Mouse (Mus musculus): Measurements from ENCODE around the gene Pigc. TPM values are rescaled to one million over a fixed set of nuclear protein-coding genes. Genes with fewer than 3 reads are reported as not detected.

The Pigc gene
- total RNA-seq, 1 experiment: 6.4 TPM

- DNase-seq (ENCODE audit: low read depth, low spot score): no peak
- no peaks in the 10 kb centered on the region for H3K9me3 ChIP-seq (ENCODE audit: control insufficient read depth, insufficient read depth, low read depth, low read length)
- H3K4me3 ChIP-seq (ENCODE audit: insufficient read depth in 1 of 2, low read depth in 1 of 2, low read length in 2 of 2, poor library complexity in 1 of 2, severe bottlenecking in 1 of 2): no peak overlapping the region
- no peak overlapping the region for H3K9ac ChIP-seq (ENCODE audit: insufficient read depth, low read depth, low read length, poor library complexity, severe bottlenecking)
- in situ Hi-C loops (cut with MboI; ENCODE audit: low sequenced_read_pairs in 2 of 2, unreplicated experiment in 2 of 2): no loop called here
- no peak overlapping the region for H3K27ac ChIP-seq (ENCODE audit: insufficient read depth, low read depth, low read length, poor library complexity, severe bottlenecking)
- 0 out of 4 replicates have a peak, but pooled peaks cover 0 to 3% of the 10 kb centered on the region in 2 experiments for H3K4me1 ChIP-seq (ENCODE audit: control insufficient read depth in 2 of 2, insufficient read depth in 2 of 2, low read length in 2 of 2, poor library complexity in 1 of 2)
- H3K36me3 ChIP-seq (ENCODE audit: control insufficient read depth, insufficient read depth, low read length, poor library complexity, severe bottlenecking): no peaks in the 10 kb centered on the region
- TF ChIP-seq CHD2 (IDR thresholded peaks at IDR 0.05; ENCODE audit: low read depth, low read length) (no peak), ZC3H11A (IDR thresholded peaks at IDR 0.05; ENCODE audit: borderline replicate concordance, low read depth, low read length) (no peak), MAFK (IDR thresholded peaks at IDR 0.05; ENCODE audit: insufficient read depth, low read depth, low read length) (no peak), ZNF384 (IDR thresholded peaks at IDR 0.05; ENCODE audit: low read depth, low read length) (no peak), HCFC1 (IDR thresholded peaks at IDR 0.05; ENCODE audit: borderline replicate concordance, insufficient read depth, low read length) (no peak)
These were observed 1.9 kb downstream of the Pigc start for GRCm38 (mm10) chr1:161970874-161971273.

DNA sequence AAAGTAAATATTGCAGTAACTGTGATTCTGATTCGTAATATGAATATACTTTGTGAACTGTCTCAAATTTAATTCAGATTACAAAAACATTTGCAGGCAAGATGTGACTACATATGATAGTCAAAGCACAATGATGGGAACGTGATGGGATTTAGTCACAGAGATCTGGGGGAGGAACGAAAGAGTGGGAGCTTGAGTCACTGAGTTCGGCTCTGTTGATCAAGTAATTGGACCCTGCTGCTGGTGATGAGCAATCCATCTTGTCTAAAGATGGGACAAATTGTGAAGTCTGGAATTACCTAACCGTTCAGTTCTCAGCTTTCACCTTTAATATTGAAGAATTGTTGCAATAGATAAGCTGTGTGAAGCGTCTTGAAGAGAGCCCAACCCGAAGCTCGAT lies 3.2 kb downstream of the Pigc start:
- in situ Hi-C loops (cut with MboI; ENCODE audit: low sequenced_read_pairs in 2 of 2, unreplicated experiment in 2 of 2): no loop called here
- no peak for DNase-seq (ENCODE audit: low read depth, low spot score)
- Histone ChIP-seq H3K27ac (ENCODE audit: insufficient read depth, low read depth, low read length, poor library complexity, severe bottlenecking) (no peak overlapping the region), H3K9me3 (ENCODE audit: control insufficient read depth, insufficient read depth, low read depth, low read length) (no peaks in the 10 kb centered on the region), H3K36me3 (ENCODE audit: control insufficient read depth, insufficient read depth, low read length, poor library complexity, severe bottlenecking) (no peaks in the 10 kb centered on the region), H3K9ac (ENCODE audit: insufficient read depth, low read depth, low read length, poor library complexity, severe bottlenecking) (no peak overlapping the region), H3K4me1 (ENCODE audit: control insufficient read depth in 2 of 2, insufficient read depth in 2 of 2, low read length in 2 of 2, poor library complexity in 1 of 2) (peaks cover 5% of the 10 kb centered on the region in 2 experiments; a peak in 3 of 4 replicates), H3K4me3 (ENCODE audit: insufficient read depth in 1 of 2, low read depth in 1 of 2, low read length in 2 of 2, poor library complexity in 1 of 2, severe bottlenecking in 1 of 2) (no peak overlapping the region)
- TF ChIP-seq HCFC1 (IDR thresholded peaks at IDR 0.05; ENCODE audit: borderline replicate concordance, insufficient read depth, low read length) (no peak), ZNF384 (IDR thresholded peaks at IDR 0.05; ENCODE audit: low read depth, low read length) (no peak), ZC3H11A (IDR thresholded peaks at IDR 0.05; ENCODE audit: borderline replicate concordance, low read depth, low read length) (no peak), MAFK (IDR thresholded peaks at IDR 0.05; ENCODE audit: insufficient read depth, low read depth, low read length) (no peak), CHD2 (IDR thresholded peaks at IDR 0.05; ENCODE audit: low read depth, low read length) (no peak)

GRCm38 (mm10) chr1:161976255-161977182 lies 7.5 kb downstream of the Pigc start:
- peak; percentile 84 for DNase-seq (ENCODE audit: low read depth, low spot score)
- no peaks in the 10 kb centered on the region for H3K9me3 ChIP-seq (ENCODE audit: control insufficient read depth, insufficient read depth, low read depth, low read length)
- H3K9ac ChIP-seq (ENCODE audit: insufficient read depth, low read depth, low read length, poor library complexity, severe bottlenecking): peak overlapping the region; percentile 34; the same call in 1 of the 2 replicates
- H3K36me3 ChIP-seq (ENCODE audit: control insufficient read depth, insufficient read depth, low read length, poor library complexity, severe bottlenecking): no peaks in the 10 kb centered on the region
- no peak overlapping the region for H3K27ac ChIP-seq (ENCODE audit: insufficient read depth, low read depth, low read length, poor library complexity, severe bottlenecking)
- in situ Hi-C loops (cut with MboI; ENCODE audit: low sequenced_read_pairs in 2 of 2, unreplicated experiment in 2 of 2): no loop called here
- H3K4me3 ChIP-seq (ENCODE audit: insufficient read depth in 1 of 2, low read depth in 1 of 2, low read length in 2 of 2, poor library complexity in 1 of 2, severe bottlenecking in 1 of 2): 0 out of 4 replicates have a peak overlapping the region, but pooled peaks of 1 of the 2 experiments have one; percentile 25
- peaks cover 2 to 5% of the 10 kb centered on the region in 2 experiments; a peak in 3 of 4 replicates for H3K4me1 ChIP-seq (ENCODE audit: control insufficient read depth in 2 of 2, insufficient read depth in 2 of 2, low read length in 2 of 2, poor library complexity in 1 of 2)
- TF ChIP-seq ZNF384 (IDR thresholded peaks at IDR 0.05; ENCODE audit: low read depth, low read length) (no peak), MAFK (IDR thresholded peaks at IDR 0.05; ENCODE audit: insufficient read depth, low read depth, low read length) (no peak), CHD2 (IDR thresholded peaks at IDR 0.05; ENCODE audit: low read depth, low read length) (no peak), ZC3H11A (IDR thresholded peaks at IDR 0.05; ENCODE audit: borderline replicate concordance, low read depth, low read length) (peak; percentile 90), HCFC1 (IDR thresholded peaks at IDR 0.05; ENCODE audit: borderline replicate concordance, insufficient read depth, low read length) (no peak)

GRCm38 (mm10) chr1:161977331-161977730 lies 8.3 kb downstream of the Pigc start:
- no peak overlapping the region for H3K9ac ChIP-seq (ENCODE audit: insufficient read depth, low read depth, low read length, poor library complexity, severe bottlenecking)
- H3K36me3 ChIP-seq (ENCODE audit: control insufficient read depth, insufficient read depth, low read length, poor library complexity, severe bottlenecking): no peaks in the 10 kb centered on the region
- in situ Hi-C loops (cut with MboI; ENCODE audit: low sequenced_read_pairs in 2 of 2, unreplicated experiment in 2 of 2): no loop called here
- H3K4me3 ChIP-seq (ENCODE audit: insufficient read depth in 1 of 2, low read depth in 1 of 2, low read length in 2 of 2, poor library complexity in 1 of 2, severe bottlenecking in 1 of 2): no peak overlapping the region
- no peak overlapping the region for H3K27ac ChIP-seq (ENCODE audit: insufficient read depth, low read depth, low read length, poor library complexity, severe bottlenecking)
- DNase-seq (ENCODE audit: low read depth, low spot score): no peak
- TF ChIP-seq ZC3H11A (IDR thresholded peaks at IDR 0.05; ENCODE audit: borderline replicate concordance, low read depth, low read length) (no peak), MAFK (IDR thresholded peaks at IDR 0.05; ENCODE audit: insufficient read depth, low read depth, low read length) (no peak), CHD2 (IDR thresholded peaks at IDR 0.05; ENCODE audit: low read depth, low read length) (no peak), ZNF384 (IDR thresholded peaks at IDR 0.05; ENCODE audit: low read depth, low read length) (no peak), HCFC1 (IDR thresholded peaks at IDR 0.05; ENCODE audit: borderline replicate concordance, insufficient read depth, low read length) (no peak)
- no peaks in the 10 kb centered on the region for H3K9me3 ChIP-seq (ENCODE audit: control insufficient read depth, insufficient read depth, low read depth, low read length)
- peaks cover 2 to 5% of the 10 kb centered on the region in 2 experiments; a peak in 3 of 4 replicates for H3K4me1 ChIP-seq (ENCODE audit: control insufficient read depth in 2 of 2, insufficient read depth in 2 of 2, low read length in 2 of 2, poor library complexity in 1 of 2)

Measured in ES-E14 (cell line).